Mouse (Mus musculus) splenic B cell, adult 2 months (primary cell): ENCODE data around the gene Vmn2r63.
"Not testable (repeated sequence)": the region's sequence is repeated elsewhere in the genome, so short reads cannot be mapped to it uniquely, and the experiment has no call there.

Source experiments
- DNase-seq: peaks from one replicate; pipeline ENCODE4 v3.0.0-alpha.2; 2011; ENCODE audit warnings: low read depth, low spot score
- H3K27me3 ChIP-seq: 2 replicates; pipeline ENCODE4 v1.6.1; 2012; ENCODE audit warnings: mild to moderate bottlenecking, low read length, moderate library complexity, mixed read lengths; ENCODE audit not compliant: control insufficient read depth, poor library complexity, insufficient read depth, severe bottlenecking
- H3K36me3 ChIP-seq: 2 replicates; pipeline ENCODE4 v1.6.1; 2012; ENCODE audit warnings: mild to moderate bottlenecking, low read length, moderate library complexity, mixed read lengths; ENCODE audit not compliant: control insufficient read depth, poor library complexity, insufficient read depth, severe bottlenecking

Gene Vmn2r63

DNA sequence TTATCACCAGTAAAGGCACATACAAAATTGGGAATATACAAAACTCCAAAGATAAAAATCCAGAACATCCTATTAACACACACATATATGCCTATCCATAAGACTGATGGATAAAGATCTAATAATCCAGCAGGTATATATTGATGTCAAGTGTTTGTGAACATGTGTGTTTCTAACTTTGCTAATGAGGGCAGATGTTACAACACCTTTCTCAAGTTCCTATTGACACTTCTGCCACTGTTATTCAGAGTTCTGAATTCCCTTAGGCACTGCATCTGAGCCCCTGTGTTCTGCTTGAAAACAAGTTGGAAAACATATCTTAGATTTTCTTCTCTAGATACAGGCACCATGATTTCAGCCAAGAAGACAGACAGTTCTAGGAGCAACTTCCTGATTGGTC is at the start of gene Vmn2r63:
Gene Vmn2r63, minus strand, starts transcription at position 101 of the 400 bp plus-strand sequence.
- H3K36me3 ChIP-seq, H3K27me3 ChIP-seq, DNase-seq: not testable (repeated sequence)

- Histone ChIP-seq H3K27me3 (no peaks in the 10 kb centered on the region), H3K36me3 (no peaks in the 10 kb centered on the region)
- no peak for DNase-seq
These were observed 47.1 kb upstream of the Vmn2r63 start for GRCm38 (mm10) chr7:42980739-42981138.

- DNase-seq = peak; percentile 84
These were observed 46.5 kb upstream of the Vmn2r63 start for GRCm38 (mm10) chr7:42980098-42980497.

DNA sequence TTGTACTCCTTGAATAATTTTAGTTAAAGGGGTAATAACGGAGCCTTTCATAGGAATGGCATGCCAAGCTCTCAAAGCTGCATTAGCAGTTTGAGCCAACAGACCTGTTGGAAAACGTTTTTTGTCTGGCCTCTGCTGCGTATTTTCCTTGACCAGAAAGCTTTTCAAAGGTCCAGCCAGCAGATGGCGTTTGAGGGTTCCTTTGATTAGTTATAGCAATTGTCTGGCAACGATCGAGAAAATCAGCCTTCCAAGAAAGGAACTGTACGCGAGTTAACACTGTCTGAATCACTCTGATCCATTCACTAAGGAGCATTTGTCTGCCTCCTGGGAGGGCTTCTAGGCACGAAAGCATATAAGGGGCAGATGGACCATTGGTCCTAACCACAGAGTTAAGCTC is 31.6 kb upstream of the Vmn2r63 start:
- H3K27me3 ChIP-seq = no peaks in the 10 kb centered on the region
- peak; percentile 7 for DNase-seq
- H3K36me3 ChIP-seq = no peaks in the 10 kb centered on the region

More at GRCm38 (mm10) chr7:42980098-42980497, 46.5 kb upstream of the Vmn2r63 start:
- no peaks in the 10 kb centered on the region for H3K36me3 ChIP-seq
- no peaks in the 10 kb centered on the region for H3K27me3 ChIP-seq

DNA sequence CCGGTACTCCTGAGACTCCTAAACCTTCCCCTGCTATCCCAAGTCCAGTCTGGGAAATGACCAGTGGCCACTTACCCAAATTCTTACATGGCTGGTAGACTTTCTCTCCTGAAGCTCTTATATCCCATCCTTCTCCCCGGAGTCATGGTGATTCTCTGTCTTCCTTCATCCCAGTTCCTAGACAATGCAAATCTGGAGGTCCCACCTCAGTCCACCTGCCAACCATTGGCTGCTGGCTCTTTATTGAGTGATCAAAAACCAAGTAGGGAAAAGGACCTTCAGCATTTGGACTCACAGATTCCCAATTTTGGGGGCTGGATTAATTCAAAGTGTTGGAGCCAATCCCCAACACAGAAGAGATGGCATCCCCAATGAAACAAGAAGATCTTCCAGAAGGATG is 35.6 kb downstream of the Vmn2r63 start:
- H3K27me3 ChIP-seq, DNase-seq, H3K36me3 ChIP-seq: not testable (repeated sequence)

GRCm38 (mm10) chr7:42878090-42878489 is 55.5 kb downstream of the Vmn2r63 start:
- no peaks in the 10 kb centered on the region for H3K27me3 ChIP-seq
- no peak for DNase-seq
- no peaks in the 10 kb centered on the region for H3K36me3 ChIP-seq

DNA sequence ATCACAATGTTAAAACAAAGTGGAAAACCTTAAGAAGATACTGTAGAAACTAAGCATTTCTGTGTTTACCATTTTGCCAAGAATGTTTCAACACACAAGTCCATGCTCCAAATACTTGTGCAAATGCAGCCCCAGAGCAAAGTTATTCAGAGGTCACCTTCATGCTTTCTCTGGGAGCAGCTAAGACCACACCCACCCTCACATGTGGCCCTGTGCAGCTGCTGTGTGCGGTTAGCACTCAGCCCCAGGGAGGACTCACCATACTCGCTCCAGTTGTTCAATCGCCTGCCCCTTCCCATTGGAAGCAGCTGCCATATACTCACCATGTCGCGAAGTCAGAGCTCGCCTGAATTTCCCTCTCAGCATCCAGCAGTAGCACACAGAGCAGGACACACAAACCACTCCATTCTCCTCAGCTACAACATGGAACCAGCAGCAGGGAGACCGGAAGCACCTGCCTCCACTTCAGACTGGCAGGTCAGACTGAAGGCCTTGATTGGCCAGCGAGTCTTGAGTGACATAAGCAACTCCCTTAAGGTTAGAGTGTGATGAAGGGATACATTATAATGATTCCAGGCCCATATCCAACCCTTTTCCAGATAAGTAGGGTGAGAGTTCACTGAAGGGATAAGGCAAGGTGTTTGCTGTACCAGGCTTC is 66.7 kb downstream of the Vmn2r63 start, which contains the start of gene Gm2381:
Gene Gm2381, minus strand, starts transcription at position 434 of the 658 bp plus-strand sequence.
- DNase-seq, H3K27me3 ChIP-seq, H3K36me3 ChIP-seq: not testable (repeated sequence)
